Mouse (Mus musculus) heart, postnatal 0 days (tissue): ENCODE measurements at regions not wholly inside any gene's neighbourhood (a gene's known extent, or its start where the extent isn't known, plus 50 kb on each side); places are given as distances from the start of the nearest gene placed in this dataset.

Source experiments
- CTCF ChIP-seq: IDR thresholded peaks from 2 replicates; pipeline ENCODE4 v1.5.1; 2016; ENCODE audit warnings: antibody characterized with exemption, control low read depth, low read depth
- EP300 ChIP-seq: IDR thresholded peaks from 2 replicates; pipeline ENCODE4 v1.6.1; 2016; ENCODE audit warnings: antibody characterized with exemption, low read depth

DNA sequence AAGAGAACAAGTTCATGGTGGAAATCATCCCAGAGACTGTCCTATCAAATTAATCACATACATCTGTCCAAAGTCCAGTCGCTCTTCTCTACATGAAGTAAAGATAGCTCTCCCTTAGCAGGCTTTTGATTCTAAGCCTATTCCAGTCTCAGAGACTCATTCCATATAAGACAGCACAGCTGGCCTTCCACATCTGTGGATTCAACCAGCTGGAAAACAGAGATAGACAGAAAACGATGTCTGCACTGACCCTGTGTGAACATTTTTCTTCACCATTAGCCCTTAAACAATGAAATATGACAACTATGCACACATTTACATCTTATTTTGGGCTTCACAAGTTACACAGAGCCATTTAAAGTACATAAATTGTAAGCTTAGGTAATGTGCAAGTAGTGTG lies 547.6 kb downstream of the Nebl start:
- TF ChIP-seq EP300 (no peak), CTCF (no peak)
